ENCODE assay signal across 12 mouse cellular contexts in genomic region chr1:74393697-74394096, GRCm38 (mm10). TPM values are rescaled to one million over a fixed set of nuclear protein-coding genes. Genes with fewer than 3 reads are reported as not detected.
DNase-seq lines count a peak whose midpoint lies in the region; ATAC-seq lines count a peak whose summit lies in the region.
"Had no signal": no experiment of that assay in that cellular context is flagged by ENCODE, and none has a peak within 500 bp of the region (broad histone marks: within the 10 kb centered on the region; RNA-seq: fewer than 3 reads in every experiment).

No protein-coding gene starts in this region.

- no peaks in the 10 kb centered on the region for H3K27me3 ChIP-seq in heart, embryonic 16.5 days (ENCODE audit: control insufficient read depth, insufficient read depth, low read length)
- H3K27me3 ChIP-seq in embryonic facial prominence, embryonic 10.5 days (replicated peaks; ENCODE audit: low read depth, poor library complexity, severe bottlenecking), result peaks cover 13% of the 10 kb centered on the region
- H3K27me3 ChIP-seq in liver, embryonic 11.5 days (replicated peaks; ENCODE audit: control insufficient read depth, insufficient read depth, low read length), result no peaks in the 10 kb centered on the region
- H3K27me3 ChIP-seq: embryonic facial prominence, embryonic 12.5 days had no signal

- H3K4me1 ChIP-seq in heart, embryonic 16.5 days (ENCODE audit: control insufficient read depth, insufficient read depth, low read length), result peaks cover 25% of the 10 kb centered on the region
- H3K4me1 ChIP-seq in embryonic facial prominence, embryonic 10.5 days, result peaks cover 66% of the 10 kb centered on the region
- peaks cover 40% of the 10 kb centered on the region for H3K4me1 ChIP-seq in liver, embryonic 11.5 days (replicated peaks; ENCODE audit: control insufficient read depth, insufficient read depth, low read length)

- H3K36me3 ChIP-seq in heart, embryonic 16.5 days (ENCODE audit: control insufficient read depth, insufficient read depth), result peaks cover 16% of the 10 kb centered on the region
- H3K36me3 ChIP-seq in embryonic facial prominence, embryonic 10.5 days (replicated peaks), result peaks cover 30% of the 10 kb centered on the region
- H3K36me3 ChIP-seq in liver, embryonic 11.5 days (ENCODE audit: control insufficient read depth, insufficient read depth, low read length), result peaks cover 14% of the 10 kb centered on the region; the same call in 1 of the 2 replicates

- intact Hi-C loops in heart, postnatal 25 days (cut with DNase I), result no loop called here
- intact Hi-C loops in left cerebral cortex, postnatal 10 days (cut with DNase I), result loop anchor here (2.0 kb wide), 1 partner anchor 59 kb away; no protein-coding TSS in a partner anchor

- H3K4me3 ChIP-seq in heart, embryonic 16.5 days (ENCODE audit: low read length), result no peak overlapping the region
- H3K4me3 ChIP-seq in embryonic facial prominence, embryonic 10.5 days, result peak overlapping the region; percentile 78
- H3K4me3 ChIP-seq in liver, embryonic 11.5 days (ENCODE audit: low read depth, low read length), result peak overlapping the region; percentile 75; the same call in 1 of the 2 replicates

- H3K4me2 ChIP-seq in heart, embryonic 16.5 days (ENCODE audit: low read depth, low read length), result peak overlapping the region; percentile 85; the same call in 1 of the 2 replicates
- peak overlapping the region; percentile 100 for H3K4me2 ChIP-seq in liver, embryonic 11.5 days

- ATAC-seq in heart, embryonic 16.5 days (replicated peaks; ENCODE audit: extremely low read depth, insufficient read depth, low FRiP score), result no peak
- ATAC-seq in liver, embryonic 11.5 days (replicated peaks; ENCODE audit: low FRiP score), result no peak

- no peak overlapping the region for H3K27ac ChIP-seq in heart, embryonic 16.5 days (ENCODE audit: low read length)
- H3K27ac ChIP-seq in embryonic facial prominence, embryonic 10.5 days (replicated peaks), result peak overlapping the region; percentile 99; the same call in 1 of the 2 replicates
- H3K27ac ChIP-seq in liver, embryonic 11.5 days (ENCODE audit: low read depth, low read length), result no peak overlapping the region

- peak; percentile 27 for DNase-seq in cerebellum, adult 8-10 months
- no peak for DNase-seq in cerebellum, postnatal 14 days
- DNase-seq in heart, postnatal 25 days (ENCODE audit: low spot score), result no peak
- DNase-seq in embryonic facial prominence, embryonic 10.5 days (ENCODE audit: low spot score), result no peak
- no peak for DNase-seq in liver, embryonic 11.5 days (ENCODE audit: low spot score)
- no peak for DNase-seq in left cerebral cortex, postnatal 10 days (ENCODE audit: extremely low spot score in 1 of 2, low spot score in 2 of 2)
- no peak for DNase-seq in thymus, postnatal 10 days (ENCODE audit: low spot score in 2 of 2)
- DNase-seq: gastrocnemius, postnatal 36 days; thymus, postnatal 25 days had no signal

- no peaks in the 10 kb centered on the region for H3K9me3 ChIP-seq in heart, embryonic 16.5 days (replicated peaks; ENCODE audit: control insufficient read depth, low read length)
- H3K9me3 ChIP-seq in embryonic facial prominence, embryonic 10.5 days, result no peaks in the 10 kb centered on the region
- H3K9me3 ChIP-seq in liver, embryonic 11.5 days (ENCODE audit: control insufficient read depth, low read length), result no peaks in the 10 kb centered on the region
- H3K9me3 ChIP-seq: embryonic facial prominence, embryonic 12.5 days had no signal

- H3K9ac ChIP-seq in heart, embryonic 16.5 days (ENCODE audit: low read length), result no peak overlapping the region; the same call in 1 of the 2 replicates
- H3K9ac ChIP-seq in liver, embryonic 11.5 days (ENCODE audit: low read depth, low read length), result 0 out of 2 replicates have a peak overlapping the region, but pooled peaks have one; percentile 16

- 84% methylated on average over 9 of the region's 9 CpGs for WGBS in heart, embryonic 16.5 days
- WGBS in embryonic facial prominence, embryonic 10.5 days, result 92% methylated on average over 9 of the region's 9 CpGs
- 87% methylated on average over 9 of the region's 9 CpGs for whole genome bisulfite sequencing in liver, embryonic 11.5 days

RNA-seq across cellular contexts. Expression of gene Ctdsp1, which starts 2.4 kb away (rescaled TPM):
- polyA plus RNA-seq in heart, embryonic 16.5 days (2015; fragmentation: Nextera tagmentation; extraction: Ambion mirVana), result 64.6 and 66.7 TPM in 2 replicates
- total RNA-seq in heart, postnatal 25 days (2021), result 100 to 1,000 TPM; 123 to 139 TPM
- polyA plus RNA-seq in embryonic facial prominence, embryonic 10.5 days (2016; fragmentation: Nextera tagmentation; extraction: Ambion mirVana), result 42.2 and 49.0 TPM in 2 replicates
- polyA plus RNA-seq in liver, embryonic 11.5 days (2014; fragmentation: Nextera tagmentation; extraction: Ambion mirVana), result 65.2 and 71.1 TPM in 2 replicates
- 10 to 100 TPM; 17.8 to 17.9 TPM for total RNA-seq in left cerebral cortex, postnatal 10 days (2021)

RNA-seq across cellular contexts. Expression of gene Vil1, which starts 15.5 kb away (rescaled TPM):
- 0.37 and 1.7 TPM in 2 replicates for polyA plus RNA-seq in heart, embryonic 16.5 days (2015; fragmentation: Nextera tagmentation; extraction: Ambion mirVana)
- 1 to 10 TPM in 1 of 2 experiments, under 1 TPM in 1; 0.57 to 1.0 TPM for total RNA-seq in heart, postnatal 25 days (2021)
- 0.26 and 0.37 TPM in 2 replicates for polyA plus RNA-seq in embryonic facial prominence, embryonic 10.5 days (2016; fragmentation: Nextera tagmentation; extraction: Ambion mirVana)
- 0.88 and 0.94 TPM in 2 replicates for polyA plus RNA-seq in liver, embryonic 11.5 days (2014; fragmentation: Nextera tagmentation; extraction: Ambion mirVana)
- under 1 TPM; 0.89 to 0.92 TPM for total RNA-seq in left cerebral cortex, postnatal 10 days (2021)
- total RNA-seq: gastrocnemius, postnatal 36 days; megakaryocyte progenitor cell, adult 5-6 weeks had no signal

RNA-seq across cellular contexts. Expression of gene Slc11a1, which starts 18.7 kb away (rescaled TPM):
- polyA plus RNA-seq in heart, embryonic 16.5 days (2015; fragmentation: Nextera tagmentation; extraction: Ambion mirVana), result 3.4 and 4.3 TPM in 2 replicates
- 1 to 10 TPM; 2.5 to 3.2 TPM for total RNA-seq in heart, postnatal 25 days (2021)
- polyA plus RNA-seq in embryonic facial prominence, embryonic 10.5 days (2016; fragmentation: Nextera tagmentation; extraction: Ambion mirVana), result 1.7 and 2.1 TPM in 2 replicates
- 10.0 and 10.4 TPM in 2 replicates for polyA plus RNA-seq in liver, embryonic 11.5 days (2014; fragmentation: Nextera tagmentation; extraction: Ambion mirVana)
- 1 to 10 TPM; 1.9 to 2.7 TPM for total RNA-seq in left cerebral cortex, postnatal 10 days (2021)

RNA-seq across cellular contexts. Expression of gene Catip, which starts 31.8 kb away (rescaled TPM):
- 0.62 and 1.1 TPM in 2 replicates for polyA plus RNA-seq in heart, embryonic 16.5 days (2015; fragmentation: Nextera tagmentation; extraction: Ambion mirVana)
- under 1 TPM; 0.18 to 0.28 TPM for total RNA-seq in heart, postnatal 25 days (2021)
- polyA plus RNA-seq in embryonic facial prominence, embryonic 10.5 days (2016; fragmentation: Nextera tagmentation; extraction: Ambion mirVana), result 0.22 and 0.28 TPM in 2 replicates
- 0.21 TPM in 1 of 2 replicates, not detected in the other for polyA plus RNA-seq in liver, embryonic 11.5 days (2014; fragmentation: Nextera tagmentation; extraction: Ambion mirVana)
- total RNA-seq in left cerebral cortex, postnatal 10 days (2021), result under 1 TPM; 0.41 to 0.45 TPM
